Mouse (Mus musculus) neural tube, embryonic 15.5 days (tissue): Measurements from ENCODE around the gene Git1. TPM values are rescaled to one million over a fixed set of nuclear protein-coding genes. Genes with fewer than 3 reads are reported as not detected.

Experiments
- ATAC-seq: fragments of 200-750 bp; cut with Nextera tagmentation; 2 replicates; pipeline ENCODE4 v1.8.0; 2017; ENCODE audit warnings: mild to moderate bottlenecking, moderate TSS enrichment, moderate library complexity; ENCODE audit not compliant: low FRiP score
- H3K27ac ChIP-seq: fragments of 300-500 bp; sonication (generic); replicated peaks from 2 replicates; pipeline ENCODE4 v1.5.1; 2015; ENCODE audit warnings: mild to moderate bottlenecking, inconsistent platforms
- H3K27me3 ChIP-seq: fragments of 300-500 bp; sonication (generic); replicated peaks from 2 replicates; pipeline ENCODE4 v1.6.1; 2015; ENCODE audit warnings: inconsistent platforms
- H3K36me3 ChIP-seq: fragments of 300-500 bp; sonication (generic); 2 replicates; pipeline ENCODE4 v1.6.1; 2015; ENCODE audit warnings: inconsistent platforms
- H3K4me1 ChIP-seq: fragments of 300-500 bp; sonication (generic); 2 replicates; pipeline ENCODE4 v1.6.1; 2015; ENCODE audit warnings: inconsistent platforms
- H3K4me2 ChIP-seq: fragments of 300-500 bp; sonication (generic); 2 replicates; pipeline ENCODE4 v1.6.1; 2015; ENCODE audit warnings: inconsistent platforms, mild to moderate bottlenecking, moderate library complexity
- H3K4me3 ChIP-seq: fragments of 300-500 bp; sonication (generic); replicated peaks from 2 replicates; pipeline ENCODE4 v1.5.1; 2015; ENCODE audit warnings: mild to moderate bottlenecking, inconsistent platforms
- H3K9ac ChIP-seq: fragments of 300-500 bp; sonication (generic); replicated peaks from 2 replicates; pipeline ENCODE4 v1.6.1; 2015; ENCODE audit warnings: mild to moderate bottlenecking, inconsistent platforms
- H3K9me3 ChIP-seq: fragments of 300-500 bp; sonication (generic); replicated peaks from 2 replicates; pipeline ENCODE4 v1.6.1; 2016; ENCODE audit warnings: inconsistent platforms
- WGBS: fragments of 180-500 bp; shearing (Covaris S2); methylation state at CpG from one replicate; pipeline ENCODE4 v1.1.7; 2015; ENCODE audit warnings: mixed read lengths; 5-methylcytosine and 5-hydroxymethylcytosine counted together
- polyA plus RNA-seq: library from polyadenylated mRNA; unstranded; fragments of >200 nt; fragmentation: Nextera tagmentation; extraction: Ambion mirVana; gene quantifications from 2 replicates; pipeline ENCODE4 v1.2.1, GENCODE M21; 2015

Git1 gene
- polyA plus RNA-seq, result 13.9 and 14.0 TPM in 2 replicates

DNA sequence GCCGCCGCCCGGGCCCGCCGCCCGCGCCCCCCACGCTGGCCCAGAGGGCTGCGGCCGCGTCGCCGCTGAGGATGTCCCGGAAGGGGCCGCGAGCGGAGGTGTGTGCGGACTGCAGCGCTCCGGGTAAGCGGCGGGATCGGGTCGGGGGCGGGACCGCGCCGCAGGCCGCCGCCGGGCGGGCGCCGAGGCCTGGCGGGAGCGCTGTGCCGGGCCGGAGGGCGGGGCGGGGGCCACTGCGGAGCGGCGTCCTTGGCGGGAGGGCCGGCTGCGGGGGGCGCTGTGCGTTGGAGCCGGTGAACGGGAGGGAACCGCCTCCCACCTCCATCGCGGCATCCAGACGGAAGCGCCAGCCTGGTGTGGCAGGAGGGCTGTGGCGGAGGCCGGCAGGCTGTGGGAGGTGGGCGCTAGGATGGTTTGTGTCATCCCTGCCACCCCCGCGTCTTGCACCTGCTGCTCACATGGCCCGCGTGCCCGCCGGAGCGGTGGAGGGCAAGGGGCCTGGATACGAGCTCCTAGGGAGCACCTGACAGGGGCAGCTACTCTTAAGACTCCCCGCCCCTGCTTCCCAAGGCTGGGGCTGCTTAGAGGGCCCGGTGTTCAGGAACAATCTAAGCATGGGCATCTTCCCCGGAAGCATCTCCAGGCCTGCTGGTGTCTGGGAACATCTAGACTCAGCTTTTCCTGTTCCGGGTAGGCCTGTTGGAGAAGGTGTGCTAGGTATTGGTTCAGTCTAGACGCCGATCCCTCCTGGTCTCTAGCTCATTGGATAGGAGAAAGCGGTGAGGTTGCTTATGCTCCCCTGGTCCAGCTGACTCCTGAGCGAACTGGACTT is at the start of gene Git1:
Gene Git1 (plus strand): TSS at position 51 of the 832 bp plus-strand sequence.
- Histone ChIP-seq H3K9ac (peak within 1 kb of the TSS; percentile 89), H3K4me2 (peak within 1 kb of the TSS; percentile 94), H3K27ac (peak within 1 kb of the TSS; percentile 91), H3K27me3 (no peaks in the 10 kb centered on the region), H3K9me3 (no peaks in the 10 kb centered on the region), H3K4me3 (peak within 1 kb of the TSS; percentile 87), H3K4me1 (peaks cover 74% of the 10 kb centered on the region), H3K36me3 (no peaks in the 10 kb centered on the region)
- ATAC-seq, result no peak
- 2% methylated on average over 53 of the region's 74 CpGs for WGBS

DNA sequence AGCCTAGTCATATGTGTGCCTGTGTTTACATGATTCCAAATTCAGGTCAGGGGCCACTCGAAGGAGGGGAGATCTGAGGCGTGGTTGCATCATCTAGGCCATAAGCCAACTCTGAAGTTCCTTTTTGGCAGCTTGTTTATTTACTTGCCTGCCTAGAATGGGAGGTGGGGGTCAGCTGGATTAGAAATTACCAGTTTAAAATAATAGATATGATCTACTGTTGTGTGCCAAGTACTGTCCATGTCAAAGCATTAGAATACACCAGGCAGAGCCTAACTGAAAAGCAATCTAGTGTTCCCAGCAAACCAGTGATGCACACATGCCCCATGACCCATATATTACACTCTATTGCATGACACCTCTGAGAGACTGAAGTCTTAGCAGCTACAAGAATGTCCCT is 48.4 kb upstream of the Git1 start:
- Histone ChIP-seq H3K36me3 (peaks cover 27% of the 10 kb centered on the region), H3K9me3 (no peaks in the 10 kb centered on the region), H3K9ac (no peak overlapping the region), H3K27ac (no peak overlapping the region), H3K4me3 (no peak overlapping the region), H3K4me2 (no peak overlapping the region), H3K4me1 (no peaks in the 10 kb centered on the region), H3K27me3 (no peaks in the 10 kb centered on the region)
- 73% methylated on average over 2 of the region's 2 CpGs for WGBS
- ATAC-seq, result no peak

DNA sequence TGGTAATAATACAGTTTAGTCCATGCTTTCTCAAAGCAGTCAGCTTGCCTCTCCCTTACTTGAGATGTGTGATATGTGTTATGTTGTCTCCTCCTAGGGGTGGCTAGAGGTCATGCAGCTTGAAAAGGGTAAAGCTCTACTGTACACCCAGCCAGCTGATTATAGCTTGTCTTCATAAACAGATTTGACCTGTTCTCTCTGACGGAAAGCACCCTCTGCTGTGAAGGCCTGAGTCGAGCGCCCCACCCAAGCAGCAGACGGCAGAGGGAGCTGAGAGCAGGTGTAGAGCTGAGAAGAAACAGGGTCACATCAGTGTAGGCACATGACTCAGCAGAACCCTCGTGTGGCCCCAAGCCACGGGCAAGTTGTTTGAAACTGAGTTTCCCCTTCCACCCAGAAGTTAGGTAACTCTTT is 46.7 kb upstream of the Git1 start:
- H3K9me3 ChIP-seq, result no peaks in the 10 kb centered on the region
- WGBS, result 61% methylated on average over 6 of the region's 6 CpGs
- no peak overlapping the region for H3K27ac ChIP-seq
- H3K4me2 ChIP-seq, result no peak overlapping the region
- H3K36me3 ChIP-seq, result peaks cover 30% of the 10 kb centered on the region
- H3K4me1 ChIP-seq, result no peaks in the 10 kb centered on the region
- H3K9ac ChIP-seq, result no peak overlapping the region
- H3K27me3 ChIP-seq, result no peaks in the 10 kb centered on the region
- no peak overlapping the region for H3K4me3 ChIP-seq
- ATAC-seq, result no peak

DNA sequence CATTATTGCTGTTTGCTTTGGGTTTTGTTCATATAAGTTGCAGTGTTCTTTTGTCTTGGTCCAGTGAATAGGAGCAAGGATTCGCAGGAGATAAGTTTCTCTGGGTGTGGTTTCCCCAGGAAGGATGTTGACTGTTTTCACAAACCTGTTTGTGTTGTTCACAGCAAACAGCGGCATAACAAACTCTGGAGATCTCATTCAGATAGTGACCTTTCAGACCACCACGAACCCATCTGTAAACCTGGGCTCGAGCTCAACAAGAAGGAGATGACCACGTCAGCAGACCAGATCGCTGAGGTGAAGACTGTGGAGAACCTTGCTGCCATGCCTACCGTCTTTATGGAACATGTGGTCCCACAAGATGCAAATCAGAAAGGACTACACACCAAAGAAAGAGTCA is 44.1 kb upstream of the Git1 start:
- Histone ChIP-seq H3K9me3 (no peaks in the 10 kb centered on the region), H3K27me3 (no peaks in the 10 kb centered on the region), H3K4me2 (no peak overlapping the region), H3K27ac (no peak overlapping the region), H3K4me1 (no peaks in the 10 kb centered on the region), H3K4me3 (no peak overlapping the region), H3K9ac (no peak overlapping the region), H3K36me3 (peaks cover 26% of the 10 kb centered on the region)
- 92% methylated on average over 7 of the region's 7 CpGs for WGBS
- no peak for ATAC-seq

DNA sequence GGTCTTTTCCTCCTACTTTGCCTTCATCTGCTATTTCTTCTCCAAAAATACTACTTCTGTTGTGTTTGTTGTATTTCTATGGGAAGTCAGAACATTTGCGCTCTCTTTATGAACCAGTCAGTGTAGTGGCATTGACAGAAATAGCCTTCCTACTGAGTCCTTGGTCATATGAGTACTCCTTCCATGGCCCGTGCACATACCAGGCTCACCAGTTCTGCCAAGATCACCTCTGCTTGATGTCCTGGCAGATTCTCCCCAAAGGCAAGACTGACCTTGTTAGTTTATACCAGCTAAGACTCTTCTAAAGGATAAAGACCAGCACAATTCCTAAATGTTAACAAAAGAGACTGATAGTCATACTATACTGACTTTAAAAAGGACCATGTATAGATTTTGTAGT is 41.7 kb upstream of the Git1 start:
- WGBS, result 96% methylated on average over 2 of the region's 2 CpGs
- H3K4me1 ChIP-seq, result no peaks in the 10 kb centered on the region
- H3K9ac ChIP-seq, result no peak overlapping the region
- no peaks in the 10 kb centered on the region for H3K9me3 ChIP-seq
- no peak overlapping the region for H3K4me3 ChIP-seq
- H3K36me3 ChIP-seq, result peaks cover 39% of the 10 kb centered on the region
- no peak overlapping the region for H3K27ac ChIP-seq
- H3K4me2 ChIP-seq, result no peak overlapping the region
- no peak for ATAC-seq
- no peaks in the 10 kb centered on the region for H3K27me3 ChIP-seq

DNA sequence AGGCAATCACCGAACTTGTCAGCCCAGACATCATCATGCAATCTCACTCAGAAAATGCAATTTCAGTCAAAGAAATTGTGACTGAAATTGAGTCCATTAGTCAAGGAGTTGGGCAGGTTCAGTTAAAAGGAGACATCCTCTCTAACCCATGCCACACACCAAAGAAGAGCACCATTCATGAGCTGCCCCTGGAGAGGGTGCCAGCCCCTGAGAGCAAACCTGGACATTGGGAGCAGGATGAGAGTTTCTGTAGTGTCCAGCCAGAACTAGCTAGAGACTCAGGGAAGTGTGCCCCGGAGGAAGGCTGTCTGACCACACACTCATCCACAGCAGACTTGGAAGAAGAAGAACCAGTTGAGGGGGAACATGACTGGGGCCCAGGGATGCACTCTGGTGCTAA is 40.0 kb upstream of the Git1 start:
- Histone ChIP-seq H3K4me1 (no peaks in the 10 kb centered on the region), H3K4me2 (no peak overlapping the region), H3K27ac (no peak overlapping the region), H3K9ac (no peak overlapping the region), H3K9me3 (no peaks in the 10 kb centered on the region), H3K4me3 (no peak overlapping the region), H3K36me3 (peaks cover 39% of the 10 kb centered on the region), H3K27me3 (no peaks in the 10 kb centered on the region)
- no peak for ATAC-seq
- 96% methylated on average over 2 of the region's 2 CpGs for WGBS

DNA sequence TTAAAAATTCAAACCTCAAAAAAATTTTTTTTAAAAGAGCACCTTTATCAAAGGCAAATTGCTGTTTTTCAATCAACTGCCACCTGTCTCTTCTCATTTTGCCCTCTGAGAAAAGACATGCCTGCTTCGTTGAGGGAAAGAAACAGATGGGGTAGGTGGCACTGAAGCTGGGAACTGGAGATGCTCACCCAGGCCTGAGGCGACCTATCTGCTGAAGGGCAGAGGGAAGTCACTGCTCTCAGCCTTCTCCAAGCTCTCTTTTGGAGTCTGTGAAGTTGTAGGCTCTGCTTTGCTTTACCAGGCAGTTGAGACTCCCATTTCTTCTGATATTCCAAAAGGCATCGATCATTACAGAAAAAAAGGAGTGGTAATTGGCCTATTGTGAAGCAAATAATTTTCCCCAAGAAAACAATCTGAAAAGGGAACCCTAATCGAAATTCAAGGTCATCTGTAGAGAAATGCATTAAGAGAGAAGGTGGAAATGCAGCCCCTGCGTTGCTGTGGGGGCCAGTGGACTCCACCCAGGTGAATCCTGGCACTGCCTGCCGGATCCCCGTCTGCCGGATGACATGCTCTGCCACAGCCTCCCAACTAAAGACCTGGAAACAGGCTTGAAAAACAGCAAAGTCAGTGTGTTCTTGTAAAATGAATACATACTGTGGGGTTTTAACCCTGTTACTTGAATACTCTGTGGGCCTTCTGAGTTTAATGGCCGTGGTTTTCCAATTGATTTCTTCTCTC is 37.4 kb upstream of the Git1 start:
- H3K4me3 ChIP-seq, result no peak overlapping the region
- no peak overlapping the region for H3K4me2 ChIP-seq

DNA sequence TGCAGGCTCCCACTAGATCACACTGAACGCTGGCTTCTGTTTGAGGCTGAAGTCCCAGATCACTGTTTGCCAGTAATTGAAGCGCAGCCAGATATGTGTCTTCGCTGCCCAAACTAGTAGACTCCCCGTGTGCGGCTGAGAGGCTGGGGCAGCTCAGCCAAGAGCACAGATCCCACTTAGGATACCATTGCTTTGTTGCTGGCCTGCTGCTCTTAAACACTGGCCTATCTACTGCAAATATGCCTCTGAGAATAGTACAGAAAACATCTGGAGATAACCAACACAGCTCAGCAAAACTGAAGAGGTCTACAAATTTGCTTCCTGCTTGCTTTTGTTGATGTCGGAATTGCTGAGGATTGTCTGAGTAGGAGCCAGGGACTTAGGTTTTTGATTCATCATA is 36.5 kb upstream of the Git1 start:
- no peak overlapping the region for H3K4me2 ChIP-seq
- H3K9me3 ChIP-seq, result no peaks in the 10 kb centered on the region
- no peak overlapping the region for H3K27ac ChIP-seq
- H3K36me3 ChIP-seq, result peaks cover 22% of the 10 kb centered on the region
- H3K27me3 ChIP-seq, result peaks cover 18% of the 10 kb centered on the region
- no peak overlapping the region for H3K9ac ChIP-seq
- no peak overlapping the region for H3K4me3 ChIP-seq
- whole genome bisulfite sequencing, result 62% methylated on average over 6 of the region's 6 CpGs
- ATAC-seq, result no peak
- H3K4me1 ChIP-seq, result peaks cover 3% of the 10 kb centered on the region

More for the DNA sequence above, 37.4 kb upstream of the Git1 start:
- 85% methylated on average over 9 of the region's 9 CpGs for WGBS
- ATAC-seq, result no peak
- H3K36me3 ChIP-seq, result peaks cover 22% of the 10 kb centered on the region
- H3K27me3 ChIP-seq, result peaks cover 12% of the 10 kb centered on the region
- no peak overlapping the region for H3K9ac ChIP-seq
- no peaks in the 10 kb centered on the region for H3K9me3 ChIP-seq
- no peaks in the 10 kb centered on the region for H3K4me1 ChIP-seq
- H3K27ac ChIP-seq, result no peak overlapping the region

DNA sequence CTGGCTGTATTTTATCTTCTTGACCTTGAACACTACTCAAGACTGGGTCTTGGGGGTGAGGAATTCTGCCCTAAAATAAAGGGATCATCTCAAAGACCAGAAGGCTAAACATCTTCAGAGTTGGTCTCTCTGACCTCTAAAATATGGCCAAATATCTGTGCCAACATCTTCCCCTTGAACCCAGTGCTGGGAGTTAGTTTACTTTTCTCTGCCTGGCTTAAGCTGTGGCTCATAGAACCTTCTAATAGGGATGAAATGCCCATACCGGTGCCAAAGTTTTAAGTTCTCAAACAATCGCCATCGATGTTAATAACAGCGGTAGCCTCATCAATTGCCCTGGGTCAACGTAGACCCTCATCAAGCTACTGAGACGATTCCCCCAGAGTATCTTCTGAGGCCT is 31.5 kb upstream of the Git1 start:
- H3K36me3 ChIP-seq, result no peaks in the 10 kb centered on the region
- WGBS, result 2% methylated on average over 6 of the region's 6 CpGs
- H3K4me1 ChIP-seq, result peaks cover 13% of the 10 kb centered on the region
- H3K27ac ChIP-seq, result no peak overlapping the region
- peak overlapping the region; percentile 56 for H3K9ac ChIP-seq
- peaks cover 60% of the 10 kb centered on the region for H3K27me3 ChIP-seq
- H3K9me3 ChIP-seq, result no peaks in the 10 kb centered on the region
- no peak for ATAC-seq
- H3K4me2 ChIP-seq, result peak overlapping the region; percentile 96
- peak overlapping the region; percentile 53 for H3K4me3 ChIP-seq

DNA sequence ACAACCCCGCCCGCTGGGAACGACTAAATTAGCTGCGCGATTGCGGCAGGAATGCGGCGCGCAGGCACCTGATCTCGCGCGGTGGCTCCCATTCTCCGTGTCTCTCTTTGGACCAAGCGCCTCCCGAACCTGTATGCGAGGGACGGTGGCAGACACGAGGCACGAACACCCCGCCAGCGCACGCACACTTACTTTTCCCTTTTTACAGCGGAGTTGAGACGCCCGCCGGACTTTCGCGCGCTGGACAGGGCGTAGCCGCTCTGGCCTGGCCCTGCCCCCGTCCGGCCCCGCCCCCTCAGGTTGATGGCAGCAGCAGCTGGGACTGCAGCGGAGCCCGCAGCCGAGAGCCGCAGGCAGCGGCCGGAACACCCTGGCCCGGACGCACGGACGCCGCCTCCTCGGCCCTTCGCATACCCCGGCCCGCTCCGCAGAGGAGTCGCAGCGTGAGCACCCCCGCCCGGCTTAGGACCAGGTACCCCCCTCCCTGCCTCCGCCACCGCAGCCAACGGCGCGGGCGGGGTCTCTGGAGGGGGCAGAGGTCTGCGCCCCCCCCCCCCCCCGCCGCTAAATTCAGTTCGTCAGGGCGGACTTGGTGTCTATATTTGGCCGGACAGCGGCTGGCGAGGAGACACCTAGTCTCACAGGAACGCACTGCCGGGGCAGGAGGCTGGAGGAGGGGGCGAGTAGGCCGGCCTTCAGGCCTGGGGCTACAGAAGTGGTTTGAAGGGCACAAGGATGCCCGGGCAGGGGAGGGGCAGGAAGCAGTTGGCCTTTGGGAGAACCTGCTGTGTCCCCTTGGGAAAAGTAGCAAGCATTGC is 30.9 kb upstream of the Git1 start, which contains the start of gene Coro6:
Gene Coro6 (plus strand): TSS at position 129 of the 818 bp plus-strand sequence.
- H3K4me2 ChIP-seq, result peak within 1 kb of the TSS; percentile 96
- H3K4me1 ChIP-seq, result peaks cover 13% of the 10 kb centered on the region
- ATAC-seq, result 0 out of 2 replicates have a peak, but pooled peaks have one; percentile 50
- H3K9ac ChIP-seq, result peak within 1 kb of the TSS; percentile 56
- H3K36me3 ChIP-seq, result no peaks in the 10 kb centered on the region
- under 1% methylated on average over 69 of the region's 73 CpGs for WGBS
- no peak within 1 kb of the TSS for H3K27ac ChIP-seq
- no peaks in the 10 kb centered on the region for H3K9me3 ChIP-seq
- H3K27me3 ChIP-seq, result peaks cover 66% of the 10 kb centered on the region
- H3K4me3 ChIP-seq, result peak within 1 kb of the TSS; percentile 53

DNA sequence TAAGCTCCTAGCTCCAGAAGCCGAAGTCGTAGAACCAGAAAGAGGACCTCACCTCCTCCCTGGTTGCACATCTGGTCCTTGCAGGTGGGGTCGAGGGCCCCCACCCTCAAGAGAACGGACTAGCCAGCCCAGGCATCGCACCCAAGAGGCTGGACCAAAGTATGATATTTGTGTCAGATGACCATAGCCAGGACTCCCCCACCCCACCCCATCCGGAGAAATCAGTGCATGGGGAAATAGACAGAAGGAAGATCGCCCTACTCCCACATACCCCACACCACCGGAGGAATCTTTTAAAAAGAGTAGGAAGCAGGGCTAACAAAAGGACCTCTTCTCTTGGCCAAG is 30.3 kb upstream of the Git1 start:
- peaks cover 72% of the 10 kb centered on the region for H3K27me3 ChIP-seq
- no peaks in the 10 kb centered on the region for H3K36me3 ChIP-seq
- H3K27ac ChIP-seq, result no peak overlapping the region
- H3K4me3 ChIP-seq, result peak overlapping the region; percentile 53
- ATAC-seq, result no peak
- 47% methylated on average over 8 of the region's 8 CpGs for WGBS
- no peak overlapping the region for H3K9ac ChIP-seq
- H3K4me1 ChIP-seq, result peaks cover 17% of the 10 kb centered on the region
- H3K4me2 ChIP-seq, result peak overlapping the region; percentile 96
- H3K9me3 ChIP-seq, result no peaks in the 10 kb centered on the region
